Mouse (Mus musculus) ovary, postnatal 36 days (tissue): ENCODE measurements around the gene Gas8.
"Not testable (repeated sequence)": the region's sequence is repeated elsewhere in the genome, so short reads cannot be mapped to it uniquely, and the experiment has no call there.

Experiments
- DNase-seq: peaks from one replicate; pipeline ENCODE4 v3.0.0; 2022; ENCODE audit warnings: low spot score, mixed read lengths

Gene Gas8

GRCm38 (mm10) chr8:123514781-123515539 lies 3.7 kb upstream of the Gas8 start, which contains the start of gene Dbndd1:
Gene Dbndd1 (minus strand): TSS chr8:123515463.
- DNase-seq, result peak; percentile 62

DNA sequence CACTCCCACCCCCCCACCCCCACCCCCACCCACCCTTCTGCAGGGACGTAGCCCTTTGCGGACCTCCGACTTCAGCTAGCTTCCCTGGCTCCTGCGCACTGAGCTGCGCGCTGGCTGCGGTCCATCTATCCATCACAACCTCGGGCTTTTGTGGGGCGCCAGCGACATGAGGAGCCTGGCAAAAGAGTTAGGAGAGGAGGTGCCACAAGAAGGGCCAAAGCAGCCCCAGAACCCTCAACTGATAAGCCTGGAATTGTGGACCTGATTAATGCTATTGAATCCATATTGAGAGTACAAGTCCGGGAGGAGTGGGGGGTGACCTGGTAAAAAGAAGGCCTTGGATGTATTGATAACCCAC lies 3.1 kb upstream of the Gas8 start:
- DNase-seq, result no peak

GRCm38 (mm10) chr8:123516596-123516995 lies 2.0 kb upstream of the Gas8 start:
- no peak for DNase-seq

GRCm38 (mm10) chr8:123518172-123518571 lies 462 bp upstream of the Gas8 start:
- no peak for DNase-seq

DNA sequence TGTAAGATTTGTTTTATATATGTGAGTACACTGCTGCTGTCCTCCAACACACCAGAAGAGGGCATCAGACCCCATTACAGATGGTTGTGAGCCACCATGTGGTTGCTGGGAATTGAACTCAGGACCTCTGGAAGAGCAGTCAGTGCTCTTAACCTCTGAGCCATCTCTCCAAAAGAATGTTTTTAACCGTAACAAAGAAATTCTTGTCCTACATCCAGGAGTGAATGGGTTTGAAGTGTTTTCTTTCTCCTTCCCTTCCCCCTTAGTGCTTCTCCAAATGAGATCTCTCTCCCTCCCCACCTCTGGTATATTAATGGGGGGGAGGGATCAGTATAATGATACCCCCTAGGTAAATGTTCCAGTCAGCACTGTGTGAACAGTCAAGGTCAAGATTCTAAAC lies 1.4 kb downstream of the Gas8 start:
- not testable (repeated sequence) for DNase-seq

DNA sequence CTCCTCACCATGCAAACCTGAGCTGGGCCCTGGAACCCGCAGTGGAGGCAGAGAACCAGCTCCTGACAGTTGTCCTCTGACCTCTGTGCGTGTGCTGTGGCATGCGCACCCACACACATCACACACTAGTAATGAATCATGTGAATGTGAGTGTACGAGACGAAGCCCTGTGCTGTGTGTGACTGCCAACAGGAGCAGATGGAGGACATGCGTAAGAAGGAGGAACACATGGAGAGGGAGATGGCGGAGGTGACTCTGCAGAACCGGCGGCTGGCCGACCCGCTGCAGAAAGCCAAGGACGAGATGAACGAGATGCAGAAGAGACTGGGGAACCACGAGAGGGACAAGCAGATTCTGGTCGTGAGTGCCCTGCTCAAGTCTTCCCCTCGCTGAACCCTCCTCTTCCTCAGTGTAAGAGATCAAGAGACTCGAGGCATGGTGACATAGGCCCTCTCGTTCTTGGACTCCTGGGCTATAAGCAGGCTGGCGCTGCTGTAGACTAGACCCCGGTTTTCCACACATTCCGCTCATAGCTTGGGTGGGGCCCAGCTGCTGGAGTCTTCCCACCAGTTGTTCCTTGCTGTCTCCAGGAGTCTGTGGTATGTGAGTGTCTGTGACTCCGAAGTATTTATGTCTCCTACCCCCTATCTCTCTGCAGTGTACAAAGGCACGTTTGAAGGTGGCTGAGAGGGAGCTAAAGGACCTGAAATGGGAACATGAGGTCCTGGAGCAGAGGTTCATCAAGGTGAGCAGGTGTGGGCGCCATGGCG lies 9.3 kb downstream of the Gas8 start:
- no peak for DNase-seq

GRCm38 (mm10) chr8:123536242-123536989 lies 17.8 kb downstream of the Gas8 start:
- no peak for DNase-seq

GRCm38 (mm10) chr8:123536990-123537380 lies 18.4 kb downstream of the Gas8 start:
- no peak for DNase-seq

- DNase-seq, result not testable (repeated sequence)
Observed at GRCm38 (mm10) chr8:123537641-123538040, 19.0 kb downstream of the Gas8 start.

- DNase-seq, result not testable (repeated sequence)
Observed at GRCm38 (mm10) chr8:123564221-123564620, 45.6 kb downstream of the Gas8 start.

DNA sequence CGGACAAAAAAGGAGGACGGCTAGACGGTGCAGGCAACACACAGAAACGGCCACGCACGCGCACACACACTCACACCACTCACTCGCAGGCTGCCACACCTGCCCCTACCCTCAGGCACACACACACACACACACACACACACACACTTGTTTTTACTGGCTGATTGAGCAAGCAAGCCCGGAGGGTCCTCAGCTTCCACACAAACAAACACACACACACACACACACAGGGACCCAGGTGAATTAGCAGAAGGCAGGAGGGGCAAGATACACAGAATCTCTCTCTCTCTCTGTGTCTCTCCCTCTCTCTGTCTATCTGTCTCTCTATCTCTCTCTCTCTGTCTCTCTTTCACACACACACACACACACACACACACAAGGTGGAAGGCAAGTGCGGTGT lies 56.8 kb downstream of the Gas8 start:
- peak; percentile 2 for DNase-seq
